Mouse (Mus musculus): ENCODE results near the gene Prss35.

DNA sequence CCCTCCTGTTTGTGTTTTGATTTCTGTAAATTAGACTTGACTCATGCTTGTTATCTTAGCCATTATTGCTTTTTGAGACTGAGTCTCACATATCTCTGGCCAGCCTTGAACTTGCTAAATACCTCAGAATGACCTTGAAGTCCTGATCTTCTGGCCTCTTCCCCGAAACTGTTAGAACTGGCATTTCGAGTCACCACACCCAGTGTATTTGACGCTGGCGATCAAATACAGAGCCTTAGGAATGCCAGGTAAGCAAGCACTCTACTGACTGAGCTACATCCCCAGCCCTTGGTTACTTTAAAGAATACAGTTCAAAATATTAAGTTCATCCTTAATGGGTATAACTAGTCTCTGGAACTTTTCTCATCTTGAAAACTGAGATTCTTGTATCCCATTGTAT, 18.4 kb upstream of the Prss35 start:
- TF ChIP-seq POLR2A (IDR thresholded peaks at IDR 0.05; ENCODE audit: low read depth, low read length) (no peak), CTCF (IDR thresholded peaks at IDR 0.05; ENCODE audit: extremely low read depth, insufficient read depth, insufficient read length, insufficient replicate concordance) (no peak)

All from spleen, adult 2 months (tissue).